Mouse (Mus musculus) adrenal gland, postnatal 4 days (tissue): ENCODE measurements around the gene Szrd1. TPM values are rescaled to one million over a fixed set of nuclear protein-coding genes. Genes with fewer than 3 reads are reported as not detected.

ENCODE experiments used
- DNase-seq, 2 experiments: peaks; one replicate each; pipeline ENCODE4 v3.0.0; 2021 to 2022; ENCODE audit warnings: low spot score in 2 of 2, mixed read lengths in 2 of 2
- long read RNA-seq, 2 experiments: library from polyadenylated mRNA; stranded (forward); transcript quantifications; one replicate each; pipeline ENCODE4 v2.0.0; 2021
- total RNA-seq, 2 experiments: library from RNA; stranded (reverse); gene quantifications; 2 replicates each; pipeline ENCODE4 v1.2.3; 2021

Gene Szrd1
- 100 to 1,000 TPM; 115 to 132 TPM for total RNA-seq
- long read RNA-seq, experiment 1, partial matches to known transcripts = 0 of 10 reads
- long read RNA-seq, experiment 1, other reads (novel, unspliced or antisense) = 5 of 10 reads
- long read RNA-seq, experiment 2, partial matches to known transcripts = 1 of 23 reads
- long read RNA-seq, experiment 2, other reads (novel, unspliced or antisense) = 17 of 23 reads

DNA sequence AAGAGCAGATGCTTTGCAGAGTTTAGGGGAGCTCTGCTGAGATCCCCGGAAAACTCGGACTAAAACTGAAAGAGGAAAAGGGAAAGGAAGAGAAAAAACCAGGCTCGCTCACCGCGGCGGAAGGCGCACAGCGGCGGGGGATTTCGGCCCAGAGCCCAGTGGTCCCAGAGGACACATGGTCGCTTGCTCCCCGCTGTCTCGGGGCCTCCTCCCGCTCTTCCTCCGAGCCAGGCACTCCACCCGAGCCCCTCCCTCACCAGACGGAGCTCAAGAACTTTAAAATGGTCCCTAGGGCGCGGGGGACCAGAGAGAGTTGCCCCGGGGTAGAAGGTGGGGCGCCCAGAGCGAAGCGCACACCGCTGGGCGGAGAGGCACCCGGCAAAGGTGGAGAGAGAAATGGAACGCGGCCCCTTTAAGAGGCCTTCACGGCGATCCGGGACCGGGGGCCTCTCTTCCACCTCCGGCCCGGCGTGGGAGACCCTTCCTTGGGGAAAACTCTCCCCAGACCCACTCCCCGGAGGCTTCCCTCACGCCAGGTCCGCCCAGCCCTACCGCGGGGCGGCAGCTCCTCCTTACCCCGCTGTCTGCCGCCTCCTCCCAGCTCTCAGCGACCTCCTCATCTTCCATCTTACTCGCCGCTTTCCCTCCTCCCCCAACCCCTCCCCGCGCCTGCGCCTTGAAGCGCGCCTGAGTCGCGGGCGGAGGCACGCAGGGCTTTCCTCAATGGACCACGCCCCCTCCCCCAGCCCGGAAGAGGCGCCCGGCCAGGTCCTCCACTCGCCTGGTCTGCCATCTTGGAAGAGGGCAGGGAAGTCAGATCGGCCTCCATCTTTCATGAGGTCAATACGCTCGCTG lies at the start of gene Szrd1:
Gene Szrd1, minus strand, starts transcription at position 660 of the 855 bp plus-strand sequence.
- DNase-seq = peak; percentile 94 to 98

DNA sequence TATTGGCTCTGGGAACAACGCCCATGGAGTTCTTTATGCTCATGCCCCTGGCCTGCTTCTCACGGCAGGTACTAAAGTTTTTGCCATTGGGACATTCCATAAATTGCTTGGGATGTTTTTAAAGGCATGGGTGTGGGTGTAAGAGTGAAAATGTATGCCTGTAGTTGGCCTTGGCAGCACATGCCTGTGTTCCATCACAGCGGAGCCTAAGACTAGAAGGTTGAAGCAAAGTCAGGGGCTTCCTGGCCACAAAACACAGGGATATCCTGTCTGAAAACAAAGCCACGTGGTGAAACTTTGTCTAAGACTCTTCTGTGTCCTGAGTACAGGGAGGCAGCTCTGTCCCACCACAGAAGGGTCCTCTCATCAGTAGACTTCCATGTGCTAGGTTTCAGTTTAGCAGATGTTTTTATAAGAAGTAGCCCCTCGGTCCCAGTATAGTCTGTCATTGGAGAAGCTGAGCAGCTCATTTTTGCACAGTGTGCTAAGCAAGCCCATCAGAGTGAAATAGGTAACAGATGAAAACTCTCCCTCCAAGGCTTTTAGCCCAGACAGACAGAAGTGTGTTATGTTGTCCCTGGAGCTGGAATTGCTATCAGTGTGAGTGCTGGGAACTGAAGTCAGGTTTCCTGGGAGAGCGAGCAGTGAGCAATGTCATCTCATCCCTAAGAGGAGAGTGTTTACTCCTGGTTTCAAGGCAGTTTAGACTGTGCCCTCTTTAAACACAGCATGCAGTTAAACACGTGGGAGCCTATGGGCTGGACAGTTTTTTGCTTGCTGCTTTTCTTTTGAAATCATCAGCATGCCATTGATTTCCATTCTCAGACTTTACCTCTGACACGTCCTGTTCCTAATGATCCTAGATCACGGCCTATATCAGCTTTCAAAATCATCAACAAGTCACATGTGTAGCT lies 47.6 kb upstream of the Szrd1 start:
- DNase-seq = no peak

DNA sequence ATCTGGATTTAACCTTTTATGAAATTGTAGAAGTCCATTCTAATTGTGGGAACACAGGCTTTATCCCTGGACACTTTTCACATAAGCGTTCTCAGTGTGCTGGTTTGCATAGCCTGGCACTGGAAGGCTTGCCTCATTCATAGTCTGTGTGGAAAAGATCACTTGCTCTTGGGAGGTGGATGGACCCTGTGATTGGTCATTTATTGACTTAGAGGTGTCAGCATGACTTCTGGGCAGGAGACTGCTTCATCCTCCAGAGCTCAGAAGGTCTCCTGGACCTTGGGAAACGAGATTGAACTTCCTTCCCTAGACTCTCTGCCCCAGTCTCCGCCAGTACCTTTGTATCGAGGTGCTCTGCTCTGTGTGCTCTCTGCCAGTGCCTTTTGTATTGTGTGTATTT lies 44.9 kb upstream of the Szrd1 start:
- no peak for DNase-seq

DNA sequence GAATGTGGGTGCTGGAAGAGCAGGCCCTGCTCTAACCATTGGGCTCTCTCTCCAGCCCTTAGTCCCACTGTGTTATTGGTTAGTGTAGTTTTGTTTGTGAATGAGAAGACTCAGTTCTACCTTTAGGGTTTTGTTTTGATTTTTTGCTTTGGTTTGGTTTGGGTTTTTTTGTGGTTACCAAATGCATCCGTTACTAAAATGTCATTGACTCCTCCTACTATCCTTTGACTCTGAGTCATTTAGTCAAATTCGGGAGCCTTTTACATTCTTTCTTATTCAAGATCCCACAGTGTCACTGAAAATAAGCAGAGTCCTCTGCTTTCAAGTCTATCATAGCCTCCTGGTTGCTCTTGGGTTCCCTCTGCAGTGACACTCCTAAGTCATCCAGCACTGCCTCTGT lies 44.4 kb upstream of the Szrd1 start:
- no peak for DNase-seq

DNA sequence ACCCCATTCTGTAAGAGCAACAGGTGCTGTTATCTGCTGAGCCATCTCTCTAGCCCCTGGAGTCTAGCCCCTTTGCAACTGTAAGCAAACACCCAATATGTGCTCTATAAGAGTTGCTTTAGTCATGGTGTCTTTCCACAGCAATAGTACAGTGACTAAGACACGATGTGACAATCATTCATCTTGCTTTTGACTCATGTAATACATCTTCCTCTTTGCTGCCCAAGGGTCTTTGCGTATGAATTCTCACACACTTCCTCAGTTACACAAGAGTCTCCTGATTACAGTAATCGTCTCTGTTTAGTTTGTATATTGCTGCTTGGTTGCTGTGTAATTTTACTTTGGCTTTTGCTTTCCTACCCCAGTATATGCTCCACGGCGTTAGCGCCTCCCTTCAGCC lies 42.4 kb upstream of the Szrd1 start:
- no peak for DNase-seq

DNA sequence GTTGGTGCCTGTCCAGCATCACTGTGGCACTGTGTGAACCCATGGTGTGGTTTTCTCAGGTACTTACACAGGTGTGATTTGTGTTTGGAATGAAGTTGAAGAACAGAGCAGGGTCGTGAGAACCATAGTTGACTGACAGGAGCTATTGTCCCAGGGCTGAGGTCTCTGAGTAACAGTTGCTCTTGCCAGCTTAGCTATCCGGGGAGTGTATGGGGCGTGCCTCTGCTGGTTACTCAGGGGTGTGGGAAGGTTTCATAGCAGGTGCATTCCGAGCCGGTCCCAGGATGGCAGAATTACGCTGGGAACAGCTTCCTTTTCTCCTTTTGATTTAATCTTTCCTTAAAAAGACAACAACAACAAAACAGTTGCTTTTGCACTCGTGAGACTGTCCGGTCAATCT lies 41.3 kb upstream of the Szrd1 start:
- no peak for DNase-seq

DNA sequence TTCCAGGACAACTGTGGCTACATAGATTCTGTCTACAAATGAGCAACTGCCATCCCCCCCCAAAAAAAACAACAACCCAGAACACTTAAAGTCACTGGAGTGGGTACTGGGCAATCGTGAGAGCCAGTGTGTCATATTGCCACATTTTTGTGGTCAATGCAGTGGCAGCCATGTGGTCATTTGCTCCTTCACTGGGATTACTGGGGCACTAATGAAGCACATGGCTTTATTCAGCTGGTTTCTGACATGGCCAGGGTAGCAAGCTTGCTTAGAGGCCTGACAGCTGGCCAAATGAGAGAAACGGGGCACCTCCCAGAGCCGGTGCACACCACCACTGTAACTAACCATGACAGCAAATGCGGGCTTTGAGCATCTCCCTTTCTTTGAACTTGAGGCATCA lies 38.9 kb upstream of the Szrd1 start:
- DNase-seq = no peak

DNA sequence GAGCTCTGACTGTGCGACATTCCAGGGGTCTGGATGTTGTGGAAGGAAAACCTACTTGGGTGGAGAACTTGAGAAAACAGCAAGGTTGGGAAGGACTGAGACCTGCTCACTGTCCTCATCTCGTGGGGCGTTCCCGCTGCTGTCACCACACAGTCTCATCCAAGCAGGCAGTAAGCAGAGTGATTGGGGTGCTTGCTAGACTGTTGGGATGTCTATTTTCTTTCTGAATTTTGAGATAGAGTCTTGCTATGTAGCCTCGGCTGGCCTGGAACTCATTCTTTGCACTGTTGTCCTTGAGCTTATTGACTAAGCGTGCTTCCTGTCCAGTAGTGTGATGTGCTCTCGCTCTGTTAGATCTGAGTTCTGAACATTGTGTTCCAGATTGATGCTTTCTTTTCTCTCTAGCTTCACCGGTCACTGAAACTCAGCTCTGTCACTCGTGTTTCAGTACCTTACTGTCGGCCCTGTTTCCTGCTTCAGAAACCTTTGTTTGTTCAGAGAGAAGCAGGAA lies 36.8 kb upstream of the Szrd1 start:
- no peak for DNase-seq

DNA sequence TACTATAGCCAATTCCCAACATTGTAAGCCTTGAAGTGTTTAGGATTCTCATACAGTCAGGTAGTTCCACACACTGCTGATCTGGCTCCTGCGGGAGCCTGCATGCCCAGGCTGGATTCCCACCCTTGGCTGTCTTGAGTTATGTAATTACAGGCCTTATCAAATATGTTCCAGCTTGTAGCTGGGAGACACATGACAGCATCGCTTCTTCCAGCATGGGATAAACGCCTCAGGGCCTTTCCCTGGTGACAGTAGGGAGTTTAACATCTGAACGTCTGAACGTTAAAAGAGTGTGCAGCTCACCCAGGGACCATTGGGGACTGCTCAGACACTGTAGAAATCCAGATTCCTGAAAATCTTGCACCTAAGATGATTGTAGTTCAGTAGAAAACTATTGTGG lies 36.2 kb upstream of the Szrd1 start:
- no peak for DNase-seq

DNA sequence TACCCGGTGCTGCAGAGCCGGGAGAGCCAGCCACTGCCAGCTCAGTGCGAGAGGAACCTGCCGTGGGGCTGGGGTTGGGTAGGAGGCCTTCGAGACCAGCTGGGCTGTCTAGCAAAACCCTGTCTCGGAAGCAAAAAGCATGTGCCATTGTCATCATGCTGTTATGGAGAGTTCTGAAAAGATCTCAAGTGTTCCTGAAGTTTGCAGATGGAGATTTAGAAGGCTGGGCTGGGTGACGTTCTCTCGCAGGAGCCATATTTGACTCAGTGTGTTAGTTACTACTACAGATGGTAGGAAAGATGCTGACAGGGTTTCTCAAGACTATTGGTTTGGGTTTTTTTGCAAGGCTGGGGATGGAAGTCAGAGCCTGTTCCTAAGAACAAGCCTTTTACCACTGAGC lies 32.5 kb upstream of the Szrd1 start:
- no peak for DNase-seq

DNA sequence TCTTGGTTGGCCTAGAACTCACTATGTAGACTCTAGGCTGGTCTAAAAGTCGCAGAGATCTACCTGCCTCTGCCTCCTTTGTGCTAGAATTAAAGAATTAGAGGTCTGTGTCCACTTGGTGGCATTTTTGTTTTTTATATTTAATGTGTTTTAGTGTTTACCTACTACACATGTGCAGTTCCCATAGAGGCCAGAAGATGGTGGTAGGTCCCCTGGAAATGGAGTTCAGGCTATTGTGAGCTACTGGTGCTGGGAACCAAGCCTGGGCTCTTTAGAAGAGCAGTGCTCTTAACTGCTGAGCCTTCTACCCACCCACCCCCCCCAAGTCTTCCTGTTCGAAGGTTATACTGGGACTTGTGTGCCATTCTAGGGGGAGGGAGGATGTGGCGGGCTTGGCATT lies 27.6 kb upstream of the Szrd1 start:
- no peak for DNase-seq

DNA sequence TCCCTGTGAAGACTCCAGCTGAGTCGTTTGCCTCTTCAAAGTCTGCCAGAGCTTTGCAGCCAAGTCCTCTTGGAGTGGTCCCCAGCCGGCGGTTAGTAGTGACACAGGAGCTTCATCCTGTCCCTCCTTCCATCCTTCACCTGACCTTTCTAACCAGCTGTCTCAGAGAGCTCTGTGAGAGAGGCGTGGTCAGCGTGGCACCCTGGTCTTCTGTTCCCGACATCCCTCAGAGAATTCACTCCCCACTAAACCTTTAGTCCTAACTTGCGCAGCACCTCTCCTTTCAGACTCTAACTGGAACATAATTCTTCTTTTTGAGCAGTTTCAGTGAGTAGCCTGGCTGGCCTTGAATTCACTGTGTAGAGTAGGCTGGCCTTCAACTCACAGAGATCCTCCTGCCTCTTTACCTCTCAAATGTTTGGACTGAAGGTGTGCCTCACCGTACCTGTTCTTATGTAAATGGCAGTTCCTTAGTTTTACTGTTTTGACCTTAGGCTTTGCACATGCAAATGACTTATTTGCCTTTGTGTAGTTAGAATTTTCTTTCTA lies 26.2 kb upstream of the Szrd1 start:
- no peak for DNase-seq

DNA sequence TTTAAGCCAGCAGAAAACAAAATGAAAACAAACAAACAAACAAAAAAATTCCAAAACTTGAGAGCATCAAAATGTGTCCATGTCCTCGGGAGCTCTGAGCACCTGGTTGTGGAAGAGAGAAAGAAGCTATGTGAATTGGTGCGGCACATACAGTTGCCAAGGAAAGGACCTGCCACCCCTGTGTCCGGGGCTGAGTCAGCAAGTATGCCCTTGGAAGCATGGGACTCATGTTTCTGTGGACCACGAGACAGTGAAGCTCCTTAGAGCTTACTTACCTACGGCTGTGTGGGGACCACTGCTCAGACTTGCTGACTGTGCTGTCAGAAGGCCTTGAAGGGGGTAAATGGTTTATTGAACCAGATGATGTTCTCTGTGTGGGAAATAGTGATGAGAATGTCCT lies 24.2 kb upstream of the Szrd1 start:
- no peak for DNase-seq

DNA sequence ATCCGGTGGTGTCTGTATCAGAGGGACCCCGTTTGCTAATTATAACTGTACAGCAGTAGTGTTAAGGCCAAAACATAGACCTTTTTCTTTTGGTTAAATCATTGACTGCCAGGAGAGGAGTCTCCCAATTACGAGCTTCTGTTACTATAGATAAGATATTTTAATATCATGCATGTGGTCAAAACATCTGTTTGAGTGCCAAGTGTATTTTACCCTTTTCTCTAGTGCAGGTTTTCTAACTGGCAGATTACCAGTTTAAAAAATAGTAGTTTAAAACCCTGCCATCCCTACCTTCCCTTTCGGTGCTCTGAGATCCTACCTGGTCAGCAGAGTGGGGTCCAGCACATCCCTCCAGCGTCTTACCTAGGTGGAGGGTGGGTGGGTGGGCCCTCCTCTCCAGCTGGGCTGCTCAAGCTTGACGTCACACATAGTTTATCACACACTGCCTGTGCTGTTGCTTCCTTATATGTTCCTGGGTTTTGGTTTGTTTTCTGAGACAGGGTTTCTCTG lies 22.2 kb upstream of the Szrd1 start:
- DNase-seq = no peak

DNA sequence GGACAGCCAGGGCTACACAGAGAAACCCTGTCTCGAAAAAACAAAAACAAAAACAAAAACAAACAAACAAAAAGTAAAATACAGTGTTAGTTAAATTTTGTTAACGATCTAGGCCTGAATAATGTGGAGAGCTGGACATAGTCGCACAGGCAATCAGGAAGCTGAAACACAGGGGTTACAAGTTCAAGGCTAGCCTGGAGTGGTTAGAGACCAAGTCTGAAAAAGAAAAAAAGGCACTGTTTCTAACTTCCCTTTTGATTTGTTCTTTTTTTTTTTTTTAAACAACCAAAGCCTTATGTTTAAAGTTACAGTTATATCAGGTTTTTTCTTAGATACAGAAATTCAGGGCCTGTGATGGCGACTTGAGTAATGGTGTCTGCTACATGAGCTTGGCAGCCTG lies 20.6 kb upstream of the Szrd1 start:
- no peak for DNase-seq

DNA sequence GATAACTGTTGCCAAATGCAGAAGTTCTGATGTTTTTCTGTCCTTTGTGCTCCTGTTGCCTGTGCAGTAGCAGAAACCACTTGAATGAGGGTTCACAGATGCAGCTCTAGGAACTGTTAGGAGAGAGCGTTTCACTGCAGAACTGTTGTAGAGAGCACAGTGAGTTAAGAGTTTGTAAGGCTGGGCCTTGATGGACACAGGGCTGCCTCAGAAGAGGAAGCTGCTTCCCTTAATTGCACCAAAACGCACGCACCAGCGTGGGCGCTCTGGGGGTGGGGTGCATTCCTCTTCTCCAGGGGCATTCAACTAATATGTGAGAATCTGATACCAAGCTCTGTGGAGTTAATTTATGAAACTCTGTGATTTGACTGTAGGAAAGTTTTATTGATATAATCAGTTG lies 20.1 kb upstream of the Szrd1 start:
- DNase-seq = no peak

DNA sequence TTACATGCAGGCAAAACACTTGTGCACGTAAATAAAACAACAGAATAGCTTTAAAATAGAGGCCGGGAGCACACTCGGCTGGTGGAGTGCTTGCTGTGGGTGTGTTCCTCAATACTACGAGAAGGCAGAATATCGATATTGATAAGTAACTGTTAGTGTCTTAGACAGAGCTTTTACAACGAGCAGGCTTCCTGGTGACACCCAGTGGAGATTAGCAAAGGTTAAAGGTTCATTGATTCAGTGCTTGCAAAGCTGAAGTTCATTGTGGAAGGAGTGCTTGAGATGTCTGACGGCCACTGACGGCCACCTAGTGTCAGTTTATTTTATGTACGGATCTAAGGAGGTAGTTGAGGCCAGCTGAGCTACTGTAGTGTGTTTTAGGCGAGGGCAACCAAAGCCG lies 19.5 kb upstream of the Szrd1 start:
- DNase-seq = no peak

DNA sequence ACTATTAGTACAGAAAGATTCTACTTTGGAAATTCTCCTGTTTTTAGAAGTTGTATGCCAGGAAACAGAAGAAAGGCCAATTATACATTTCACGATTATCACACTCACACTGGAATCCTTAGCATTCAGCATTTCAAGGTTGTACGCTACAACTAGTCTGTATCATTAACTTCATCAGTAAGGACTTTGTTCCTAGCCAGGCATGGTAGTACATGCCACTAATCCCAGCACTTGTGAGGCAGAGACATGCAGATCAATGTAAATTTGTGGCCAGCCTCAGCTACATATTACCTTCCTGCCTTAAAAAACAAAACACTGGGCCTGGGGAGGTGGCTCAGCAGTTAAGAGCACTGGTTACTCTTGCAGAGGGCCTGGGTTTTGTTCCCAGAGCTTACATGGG lies 19.0 kb upstream of the Szrd1 start:
- no peak for DNase-seq

DNA sequence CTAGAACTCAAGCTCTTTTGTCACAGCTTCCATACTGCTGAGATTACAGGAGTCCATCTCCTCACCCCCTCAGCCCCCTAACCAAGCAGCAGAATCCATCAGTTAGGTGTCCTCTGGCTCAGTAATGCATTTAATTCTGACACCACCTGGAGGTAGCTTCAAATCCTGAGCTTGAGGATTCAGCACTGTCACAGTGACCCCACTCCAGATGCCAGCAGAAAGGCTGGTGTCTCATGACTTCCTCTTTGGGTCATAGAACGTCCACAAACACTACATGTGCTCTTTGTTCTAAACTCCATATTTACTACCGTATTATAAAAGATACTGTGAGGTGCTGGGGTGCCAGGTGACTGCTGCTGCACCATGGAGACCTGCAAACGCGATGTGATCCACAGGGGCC lies 17.9 kb upstream of the Szrd1 start:
- DNase-seq = no peak

DNA sequence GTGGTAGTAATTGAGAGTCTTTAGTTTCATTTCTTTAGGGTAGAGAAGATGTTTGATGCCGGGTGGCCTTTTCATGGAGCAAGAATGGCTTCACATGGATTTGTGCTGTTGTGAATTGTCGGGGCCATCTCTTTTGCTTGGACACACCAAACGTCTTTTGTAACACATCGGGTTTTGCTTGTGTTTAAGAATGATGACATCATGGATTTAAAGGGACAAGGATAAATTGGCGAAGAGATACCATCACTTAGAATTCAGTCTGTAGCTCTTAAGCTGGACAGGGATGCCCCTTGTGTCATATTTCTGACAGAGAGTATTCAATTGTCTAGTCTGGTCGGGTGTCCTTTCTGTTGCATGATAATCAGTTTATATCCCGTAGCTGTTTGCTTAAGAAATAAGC lies 9.5 kb upstream of the Szrd1 start:
- no peak for DNase-seq
